Mouse (Mus musculus): ENCODE data around the gene Gbf1.
A peak's percentile ranks its signal among the peaks of the same experiment; 100 is the strongest.

DNA sequence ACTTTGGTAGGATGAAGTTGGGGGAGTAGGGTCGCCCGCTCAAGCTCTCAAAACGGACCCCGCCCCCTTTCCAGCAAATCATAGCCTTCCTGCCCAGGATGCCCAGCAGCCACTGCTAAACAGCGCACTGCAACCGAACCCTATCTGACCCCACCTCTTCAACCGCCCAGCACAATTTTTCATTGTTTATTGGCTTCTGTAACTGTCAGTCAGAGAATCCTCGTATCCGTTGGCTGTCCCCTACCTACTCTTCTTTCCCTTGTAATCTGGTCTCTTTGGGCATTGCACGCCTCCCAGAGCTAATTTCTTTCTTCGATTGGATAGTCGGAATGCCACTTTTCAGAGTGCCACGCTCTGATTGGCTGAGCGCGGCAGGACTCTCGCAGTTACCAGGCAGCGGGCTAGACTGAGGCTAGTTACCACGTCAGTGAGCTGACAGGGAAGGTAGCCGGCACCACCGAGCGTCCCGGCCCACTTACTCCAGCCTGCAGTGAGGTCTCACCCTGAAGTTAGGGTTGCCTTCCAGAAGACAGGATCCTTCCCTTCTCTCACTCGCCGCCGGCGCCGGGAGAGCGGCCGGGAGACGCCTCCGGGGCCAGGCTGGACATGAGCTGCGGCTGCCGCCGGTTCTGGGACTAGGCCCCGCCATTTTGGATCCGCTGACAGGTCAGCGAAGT is at the start of gene Gbf1:
- TF ChIP-seq MAX (IDR thresholded peaks at IDR 0.05) (peak; percentile 28), CTCF (IDR thresholded peaks at IDR 0.05; ENCODE audit: control insufficient read depth, insufficient read depth, insufficient read length) (no peak), USF1 (IDR thresholded peaks at IDR 0.05; ENCODE audit: low read depth) (no peak), MYOD1 (IDR thresholded peaks at IDR 0.05; ENCODE audit: control insufficient read depth, insufficient read length, low read depth) (no peak), FOSL1 (IDR thresholded peaks at IDR 0.05; ENCODE audit: insufficient read depth, low read length, poor library complexity, severe bottlenecking) (no peak)
